Mouse (Mus musculus) lung, adult 2 months (tissue): Measurements from ENCODE around the gene Acvrl1.

Source experiments
- CTCF ChIP-seq: fragments of 200-500 bp; IDR thresholded peaks from 2 replicates; pipeline ENCODE4 v1.5.1; 2011; ENCODE audit warnings: mild to moderate bottlenecking, low read length, control low read depth; ENCODE audit not compliant: insufficient read depth
- POLR2A ChIP-seq: fragments of 200-500 bp; IDR thresholded peaks from 2 replicates; pipeline ENCODE4 v1.6.1; 2011; ENCODE audit warnings: low read depth, mild to moderate bottlenecking, control low read depth, low read length, borderline replicate concordance; ENCODE audit errors: extremely low read depth

DNA sequence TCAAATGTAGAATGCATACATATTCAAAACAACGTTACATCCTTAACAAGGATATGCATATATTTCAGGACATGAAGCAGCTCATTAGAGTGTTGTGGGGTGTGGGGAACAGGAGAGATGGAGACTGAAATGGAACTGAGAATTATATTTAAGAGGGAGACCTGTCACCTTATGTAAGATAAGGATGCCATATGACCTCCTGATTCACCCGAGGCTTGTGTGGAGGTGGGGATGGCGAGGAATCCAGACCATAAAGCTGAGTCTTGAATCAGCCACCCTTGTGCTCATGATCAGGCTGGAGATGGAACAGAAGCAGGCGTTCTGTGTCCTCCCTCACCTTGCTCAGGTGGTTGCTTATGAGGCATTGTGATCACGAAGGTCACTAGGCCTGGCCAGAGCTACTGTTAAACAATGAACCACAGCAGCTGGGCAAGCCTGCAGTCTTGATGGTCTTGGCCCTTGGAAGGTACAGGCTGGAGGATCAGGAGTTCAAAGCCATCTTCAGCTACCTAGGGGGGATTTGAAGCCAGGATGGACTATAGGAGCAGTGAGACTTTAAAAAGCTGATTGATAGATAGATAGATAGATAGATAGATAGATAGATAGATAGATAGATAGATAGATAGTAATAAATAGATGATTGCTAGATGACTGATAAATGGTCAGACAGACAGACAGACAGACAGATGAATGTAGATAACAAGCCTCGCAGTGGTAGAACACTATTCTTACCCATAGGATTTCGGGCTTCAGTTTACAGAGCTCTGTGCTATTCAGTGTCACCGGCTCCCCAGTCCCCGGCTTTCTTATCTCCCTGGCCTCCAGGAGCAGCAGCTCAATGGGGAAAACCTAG, 23.3 kb downstream of the Acvrl1 start:
- TF ChIP-seq POLR2A (no peak), CTCF (no peak)
